Mouse (Mus musculus) heart, postnatal 0 days (tissue): ENCODE measurements at regions not wholly inside any gene's neighbourhood (a gene's known extent, or its start where the extent isn't known, plus 50 kb on each side); places are given as distances from the start of the nearest gene placed in this dataset.

ENCODE experiments used
- ATAC-seq: fragments of 200-750 bp; cut with Nextera tagmentation; 2 replicates; pipeline ENCODE4 v1.8.0; 2017; ENCODE audit warnings: low read depth, moderate number of reproducible peaks, moderate library complexity; ENCODE audit not compliant: insufficient read depth
- DNase-seq: peaks from one replicate; pipeline ENCODE4 v3.0.0-alpha.2; 2016; ENCODE audit warnings: low spot score
- H3K27ac ChIP-seq: fragments of 300-500 bp; sonication (generic); 2 replicates; pipeline ENCODE4 v1.5.1; 2014; ENCODE audit warnings: low read depth, mild to moderate bottlenecking
- H3K27me3 ChIP-seq: fragments of 300-500 bp; sonication (generic); 2 replicates; pipeline ENCODE4 v1.6.1; 2014; ENCODE audit warnings: low read length, mixed read lengths; ENCODE audit not compliant: control insufficient read depth, insufficient read depth
- H3K36me3 ChIP-seq: fragments of 300-500 bp; sonication (generic); replicated peaks from 2 replicates; pipeline ENCODE4 v1.6.1; 2014; ENCODE audit warnings: low read length, mixed read lengths; ENCODE audit not compliant: control insufficient read depth, insufficient read depth
- H3K4me1 ChIP-seq: fragments of 300-500 bp; sonication (generic); 2 replicates; pipeline ENCODE4 v1.6.1; 2014; ENCODE audit warnings: antibody characterized with exemption; ENCODE audit not compliant: control insufficient read depth, insufficient read depth
- H3K4me2 ChIP-seq: fragments of 300-500 bp; sonication (generic); 2 replicates; pipeline ENCODE4 v1.6.1; 2014; ENCODE audit warnings: low read depth, mild to moderate bottlenecking, low read length, moderate library complexity
- H3K4me3 ChIP-seq: fragments of 300-500 bp; sonication (generic); 2 replicates; pipeline ENCODE4 v1.5.1; 2014; ENCODE audit warnings: low read depth, low read length
- H3K9ac ChIP-seq: fragments of 300-500 bp; sonication (generic); replicated peaks from 2 replicates; pipeline ENCODE4 v1.6.1; 2014; ENCODE audit warnings: low read depth, low read length, mixed read lengths
- H3K9me3 ChIP-seq: fragments of 300-500 bp; sonication (generic); replicated peaks from 2 replicates; pipeline ENCODE4 v1.6.1; 2016; ENCODE audit warnings: low read length; ENCODE audit not compliant: control insufficient read depth
- CTCF ChIP-seq: IDR thresholded peaks from 2 replicates; pipeline ENCODE4 v1.5.1; 2016; ENCODE audit warnings: antibody characterized with exemption, control low read depth, low read depth
- EP300 ChIP-seq: IDR thresholded peaks from 2 replicates; pipeline ENCODE4 v1.6.1; 2016; ENCODE audit warnings: antibody characterized with exemption, low read depth
- WGBS: fragments of 180-500 bp; shearing (Covaris S2); extraction: QIAGEN DNeasy Blood & Tissue Kit; methylation state at CpG from one replicate; pipeline ENCODE4 v1.1.7; 2014; 5-methylcytosine and 5-hydroxymethylcytosine counted together

DNA sequence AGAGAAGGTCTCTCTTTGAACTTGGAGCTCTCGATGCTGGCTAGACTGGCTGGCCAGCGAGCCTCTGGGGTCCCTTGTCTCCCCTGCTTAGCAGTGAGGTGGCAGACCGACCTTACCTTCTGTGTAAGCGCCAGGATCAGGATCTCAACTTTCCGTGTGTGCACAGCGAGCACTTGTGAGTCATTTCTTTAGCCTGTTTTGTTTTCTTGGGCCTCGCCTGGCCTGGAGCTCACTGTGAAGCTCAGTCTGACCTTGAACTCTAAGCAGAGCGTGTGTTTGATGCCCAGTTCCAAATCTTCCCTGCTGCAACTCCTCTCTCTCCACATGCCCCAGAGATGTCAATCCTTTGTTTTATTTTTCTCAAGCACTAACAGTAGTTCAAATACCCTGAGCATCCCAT is 77.6 kb upstream of the Tgfbr2 start:
- H3K27ac ChIP-seq = no peak overlapping the region

DNA sequence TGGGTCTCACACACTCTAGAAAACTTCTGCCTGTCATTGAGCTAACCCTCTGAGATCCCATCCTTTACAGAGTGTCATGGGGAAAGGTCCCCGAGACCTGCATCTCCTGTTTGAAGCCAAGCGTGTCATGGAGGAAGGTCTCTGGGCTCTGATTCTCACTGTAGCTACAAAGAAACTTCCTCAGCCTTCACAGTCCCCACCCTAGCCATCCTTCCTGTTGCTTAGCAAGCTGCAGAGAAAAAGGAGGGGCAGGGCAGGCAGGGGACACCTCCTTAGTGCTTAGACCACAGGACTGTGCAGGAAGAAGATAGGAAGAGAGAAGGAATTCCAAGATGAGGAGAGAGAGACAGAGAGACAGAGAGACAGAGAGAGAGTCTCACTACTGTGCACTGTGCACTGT is 74.6 kb upstream of the Tgfbr2 start:
- ATAC-seq (no peak), DNase-seq (no peak)
- Histone ChIP-seq H3K36me3 (no peaks in the 10 kb centered on the region), H3K4me3 (no peak overlapping the region), H3K27ac (0 out of 2 replicates have a peak overlapping the region, but pooled peaks have one; percentile 12), H3K4me2 (no peak overlapping the region), H3K27me3 (no peaks in the 10 kb centered on the region), H3K4me1 (peaks cover 19% of the 10 kb centered on the region; the same call in 1 of the 2 replicates), H3K9me3 (no peaks in the 10 kb centered on the region), H3K9ac (no peak overlapping the region)
- 64% methylated on average over 2 of the region's 2 CpGs for WGBS
- TF ChIP-seq CTCF (no peak), EP300 (no peak)

More for the DNA sequence above, 77.6 kb upstream of the Tgfbr2 start:
- 0 out of 2 replicates have a peak, but pooled peaks cover 7% of the 10 kb centered on the region for H3K9me3 ChIP-seq
- no peak for ATAC-seq
- no peak for TF ChIP-seq EP300
- H3K4me1 ChIP-seq = peaks cover 14% of the 10 kb centered on the region; the same call in 1 of the 2 replicates
- no peaks in the 10 kb centered on the region for H3K27me3 ChIP-seq
- H3K9ac ChIP-seq = no peak overlapping the region
- H3K36me3 ChIP-seq = no peaks in the 10 kb centered on the region
- H3K4me3 ChIP-seq = no peak overlapping the region
- WGBS = 82% methylated on average over 8 of the region's 8 CpGs
- H3K4me2 ChIP-seq = no peak overlapping the region
- no peak for DNase-seq

DNA sequence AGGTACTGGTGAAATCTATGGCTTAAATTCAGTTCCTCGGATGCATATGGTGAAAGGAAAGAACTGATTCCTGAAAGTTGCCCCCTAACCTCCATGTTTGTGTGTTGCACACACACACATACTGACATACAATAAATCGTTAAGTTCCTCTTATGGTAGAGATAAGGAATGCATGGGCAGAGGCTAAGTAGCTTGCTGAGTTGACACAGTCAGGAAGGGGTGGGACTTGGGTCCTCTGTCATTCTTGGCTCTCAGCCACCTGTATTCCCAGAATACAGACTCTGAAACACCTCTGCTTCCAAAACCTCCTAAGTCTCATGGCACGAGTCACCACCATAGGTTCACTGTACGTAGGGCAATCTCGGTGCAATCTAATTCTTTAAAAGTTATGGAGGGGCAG is 70.0 kb upstream of the Tgfbr2 start:
- TF ChIP-seq CTCF (no peak), EP300 (no peak)
- Histone ChIP-seq H3K4me2 (no peak overlapping the region), H3K4me3 (no peak overlapping the region), H3K36me3 (no peaks in the 10 kb centered on the region), H3K27me3 (no peaks in the 10 kb centered on the region), H3K9me3 (no peaks in the 10 kb centered on the region), H3K27ac (no peak overlapping the region), H3K4me1 (0 out of 2 replicates have a peak, but pooled peaks cover 5% of the 10 kb centered on the region), H3K9ac (no peak overlapping the region)
- DNase-seq (peak; percentile 39), ATAC-seq (no peak)
- 38% methylated on average over 5 of the region's 5 CpGs for WGBS

DNA sequence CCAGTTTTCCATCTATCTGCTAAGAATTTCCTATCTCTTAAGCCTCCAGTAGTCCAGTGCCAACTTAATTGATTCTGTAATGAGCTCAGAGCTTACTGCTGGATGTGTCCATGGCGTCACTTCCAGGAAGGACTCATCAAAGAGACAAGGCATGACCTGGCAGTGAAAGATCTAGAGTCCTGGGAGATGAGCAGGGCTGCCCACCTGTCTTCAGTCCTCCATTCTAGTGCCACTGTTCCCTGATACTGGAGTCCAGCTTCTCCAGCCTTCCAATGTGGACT is 69.4 kb upstream of the Tgfbr2 start:
- H3K4me3 ChIP-seq = no peak overlapping the region

DNA sequence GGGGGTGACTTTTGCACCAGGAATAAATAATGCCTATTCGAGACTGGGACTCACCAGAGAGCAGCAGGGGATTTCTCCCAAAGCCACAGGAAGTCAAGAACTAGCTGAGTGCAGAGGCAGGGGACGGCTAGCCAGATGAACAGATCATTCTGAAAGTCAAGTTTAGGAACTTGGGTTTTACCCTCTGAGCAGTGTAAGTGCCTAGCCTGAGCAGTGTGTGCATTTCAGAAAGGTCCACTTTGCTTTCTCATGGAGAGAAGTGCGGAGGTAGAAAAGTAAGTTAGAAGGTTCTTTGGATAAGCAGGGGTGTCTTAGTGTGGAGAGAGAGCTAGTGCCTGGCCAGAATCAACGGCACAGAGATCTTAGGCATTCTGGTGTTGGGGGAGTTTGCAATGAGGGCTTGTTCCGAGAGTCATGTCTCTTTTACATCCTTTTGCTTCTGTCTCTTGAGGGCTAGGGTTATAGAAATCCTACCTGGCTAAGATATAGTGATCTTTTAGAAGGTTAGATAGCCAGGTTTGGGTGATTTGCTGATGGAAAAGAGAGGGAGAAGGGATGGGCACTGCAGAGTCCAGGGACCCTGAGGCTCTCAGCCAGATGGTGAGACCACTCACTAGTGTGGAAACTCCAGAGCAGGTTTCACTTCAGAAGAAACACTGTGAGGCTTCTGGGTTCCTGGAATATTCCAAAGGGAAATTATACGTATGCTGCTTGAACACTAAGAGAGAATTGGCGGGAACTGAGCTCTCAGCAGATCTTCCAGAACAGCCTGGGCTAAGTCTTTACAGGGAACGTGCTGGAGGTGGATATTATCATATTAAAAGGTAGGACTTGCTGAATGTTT is 68.8 kb upstream of the Tgfbr2 start:
- no peaks in the 10 kb centered on the region for H3K36me3 ChIP-seq
- 73% methylated on average over 8 of the region's 8 CpGs for WGBS
- H3K4me1 ChIP-seq = 0 out of 2 replicates have a peak, but pooled peaks cover 5% of the 10 kb centered on the region
- no peaks in the 10 kb centered on the region for H3K27me3 ChIP-seq
- no peak overlapping the region for H3K4me2 ChIP-seq
- H3K27ac ChIP-seq = no peak overlapping the region
- DNase-seq = no peak
- H3K4me3 ChIP-seq = no peak overlapping the region
- H3K9ac ChIP-seq = no peak overlapping the region
- TF ChIP-seq CTCF (no peak), EP300 (no peak)
- no peak for ATAC-seq
- no peaks in the 10 kb centered on the region for H3K9me3 ChIP-seq

More for the DNA sequence above, 69.4 kb upstream of the Tgfbr2 start:
- Histone ChIP-seq H3K4me1 (0 out of 2 replicates have a peak, but pooled peaks cover 5% of the 10 kb centered on the region), H3K27me3 (no peaks in the 10 kb centered on the region), H3K9me3 (no peaks in the 10 kb centered on the region), H3K27ac (no peak overlapping the region), H3K9ac (no peak overlapping the region), H3K4me2 (no peak overlapping the region), H3K36me3 (no peaks in the 10 kb centered on the region)
- 88% methylated on average over 1 of the region's 1 CpGs for WGBS
- ATAC-seq (no peak), DNase-seq (no peak)
- TF ChIP-seq CTCF = no peak
- no peak for TF ChIP-seq EP300
